In genomic region chr2:144458355-144458754, GRCm38 (mm10) we compare ENCODE assay signal across 8 mouse cellular contexts.
DNase-seq lines count a peak whose midpoint lies in the region; ATAC-seq lines count a peak whose summit lies in the region.

No protein-coding gene starts in this region.

- DNase-seq in kidney, adult 11 months = no peak
- DNase-seq in forebrain, embryonic 10.5 days (ENCODE audit: extremely low spot score, low spot score) = no peak
- DNase-seq in intestine, embryonic 14.5 days (ENCODE audit: low spot score) = no peak
- DNase-seq in retina, embryonic 14.5 days (ENCODE audit: low spot score) = no peak
- no peak for DNase-seq in left cerebral cortex, postnatal 36 days (ENCODE audit: low spot score in 2 of 2)
- no peak for DNase-seq in layer of hippocampus, postnatal 14 days (ENCODE audit: low spot score in 2 of 2)

- peaks cover 7% of the 10 kb centered on the region for H3K27me3 ChIP-seq in kidney, embryonic 16.5 days (ENCODE audit: insufficient read depth, low read length)
- no peaks in the 10 kb centered on the region for H3K27me3 ChIP-seq in forebrain, embryonic 10.5 days (ENCODE audit: poor library complexity, severe bottlenecking)
- peaks cover 10% of the 10 kb centered on the region for H3K27me3 ChIP-seq in intestine, embryonic 14.5 days (replicated peaks; ENCODE audit: control insufficient read depth, insufficient read depth, low read length)
- peaks cover 29% of the 10 kb centered on the region for H3K27me3 ChIP-seq in midbrain, embryonic 15.5 days (replicated peaks)

- no peak overlapping the region for H3K27ac ChIP-seq in kidney, embryonic 16.5 days (ENCODE audit: low read length)
- H3K27ac ChIP-seq in forebrain, embryonic 10.5 days = peak overlapping the region; percentile 91
- H3K27ac ChIP-seq in intestine, embryonic 14.5 days (ENCODE audit: low read depth) = no peak overlapping the region
- peak overlapping the region; percentile 89 for H3K27ac ChIP-seq in midbrain, embryonic 15.5 days

- 0 out of 2 replicates have a peak, but pooled peaks have one; percentile 8 for ATAC-seq in kidney, embryonic 16.5 days (ENCODE audit: low FRiP score, low TSS enrichment)
- no peak for ATAC-seq in intestine, embryonic 14.5 days (replicated peaks; ENCODE audit: low FRiP score, low TSS enrichment, low read depth)
- peak; percentile 34 for ATAC-seq in midbrain, embryonic 15.5 days (replicated peaks)

- peaks cover 4% of the 10 kb centered on the region; the same call in 1 of the 2 replicates for H3K4me1 ChIP-seq in kidney, embryonic 16.5 days (ENCODE audit: insufficient read depth, low read length)
- peaks cover 14% of the 10 kb centered on the region for H3K4me1 ChIP-seq in forebrain, embryonic 10.5 days
- H3K4me1 ChIP-seq in intestine, embryonic 14.5 days (replicated peaks; ENCODE audit: control insufficient read depth, insufficient read depth, low read length) = no peaks in the 10 kb centered on the region
- H3K4me1 ChIP-seq in midbrain, embryonic 15.5 days = peaks cover 15% of the 10 kb centered on the region

- no peak overlapping the region; the same call in 1 of the 2 replicates for H3K9ac ChIP-seq in kidney, embryonic 16.5 days (replicated peaks; ENCODE audit: low read length)
- no peak overlapping the region for H3K9ac ChIP-seq in intestine, embryonic 14.5 days (ENCODE audit: low read length)
- peak overlapping the region; percentile 61; the same call in 1 of the 2 replicates for H3K9ac ChIP-seq in midbrain, embryonic 15.5 days

- no peaks in the 10 kb centered on the region for H3K36me3 ChIP-seq in kidney, embryonic 16.5 days (ENCODE audit: insufficient read depth, low read length)
- H3K36me3 ChIP-seq in forebrain, embryonic 10.5 days (replicated peaks) = no peaks in the 10 kb centered on the region
- H3K36me3 ChIP-seq in intestine, embryonic 14.5 days (ENCODE audit: control insufficient read depth, insufficient read depth, low read length) = no peaks in the 10 kb centered on the region
- no peaks in the 10 kb centered on the region for H3K36me3 ChIP-seq in midbrain, embryonic 15.5 days (replicated peaks)

- H3K4me3 ChIP-seq in kidney, embryonic 16.5 days (ENCODE audit: low read length) = peak overlapping the region; percentile 55; the same call in 1 of the 2 replicates
- peak overlapping the region; percentile 66 for H3K4me3 ChIP-seq in forebrain, embryonic 10.5 days
- peak overlapping the region; percentile 48; the same call in 1 of the 2 replicates for H3K4me3 ChIP-seq in intestine, embryonic 14.5 days (ENCODE audit: low read depth, low read length)
- peak overlapping the region; percentile 66 for H3K4me3 ChIP-seq in midbrain, embryonic 15.5 days

- intact Hi-C loops in left cerebral cortex, postnatal 36 days (cut with DNase I) = loop anchor here (5.0 to 10.0 kb wide), 4 partner anchors 91 to 1344 kb away; partner anchors contain the start of genes Bfsp1, Kat14, Mgme1 and Pet117

- WGBS in kidney, embryonic 16.5 days = 74% methylated on average over 6 of the region's 6 CpGs
- 70% methylated on average over 6 of the region's 6 CpGs for WGBS in forebrain, embryonic 10.5 days
- WGBS in intestine, embryonic 14.5 days = 72% methylated on average over 6 of the region's 6 CpGs
- whole genome bisulfite sequencing in midbrain, embryonic 15.5 days = 74% methylated on average over 6 of the region's 6 CpGs

- H3K9me3 ChIP-seq in kidney, embryonic 16.5 days (ENCODE audit: low read length) = no peaks in the 10 kb centered on the region
- no peaks in the 10 kb centered on the region for H3K9me3 ChIP-seq in forebrain, embryonic 10.5 days
- no peaks in the 10 kb centered on the region for H3K9me3 ChIP-seq in intestine, embryonic 14.5 days (ENCODE audit: control insufficient read depth, low read length)
- no peaks in the 10 kb centered on the region for H3K9me3 ChIP-seq in midbrain, embryonic 15.5 days

- H3K4me2 ChIP-seq in kidney, embryonic 16.5 days (replicated peaks; ENCODE audit: low read depth, low read length) = peak overlapping the region; percentile 55
- peak overlapping the region; percentile 50 for H3K4me2 ChIP-seq in intestine, embryonic 14.5 days (ENCODE audit: low read length)
- peak overlapping the region; percentile 70 for H3K4me2 ChIP-seq in midbrain, embryonic 15.5 days

Comparison
In these comparisons a context has a peak if more than half of its experiments do, and no peak if none do; other contexts are left out.
1. H3K27ac ChIP-seq: peak in forebrain, embryonic 10.5 days (single experiment) and midbrain, embryonic 15.5 days (single experiment); none in kidney, embryonic 16.5 days (single experiment) and intestine, embryonic 14.5 days (single experiment).
2. Peak in every context shown above with its lines, with median percentiles within 50 percentile points of each other: H3K4me2 ChIP-seq and H3K4me3 ChIP-seq.